Mouse (Mus musculus) forebrain, postnatal 0 days (tissue): ENCODE data around the gene Apc2. TPM values are rescaled to one million over a fixed set of nuclear protein-coding genes. Genes with fewer than 3 reads are reported as not detected.

Source experiments
- ATAC-seq: fragments of 200-750 bp; cut with Nextera tagmentation; 2 replicates; pipeline ENCODE4 v1.8.0; 2017; ENCODE audit warnings: mild to moderate bottlenecking, moderate library complexity
- DNase-seq: peaks from one replicate; pipeline ENCODE4 v3.0.0-alpha.2; 2015
- H3K27ac ChIP-seq: fragments of 300-500 bp; sonication (generic); 2 replicates; pipeline ENCODE4 v1.5.1; 2014; ENCODE audit warnings: low read depth, mild to moderate bottlenecking, antibody characterized with exemption, low read length, moderate library complexity, mixed read lengths
- H3K27me3 ChIP-seq: fragments of 300-500 bp; sonication (generic); 2 replicates; pipeline ENCODE4 v1.6.1; 2014; ENCODE audit warnings: mild to moderate bottlenecking, low read length, mixed read lengths; ENCODE audit not compliant: insufficient read depth
- H3K36me3 ChIP-seq: fragments of 300-500 bp; sonication (generic); 2 replicates; pipeline ENCODE4 v1.6.1; 2014; ENCODE audit warnings: mild to moderate bottlenecking, moderate library complexity; ENCODE audit not compliant: insufficient read depth
- H3K4me1 ChIP-seq: fragments of 300-500 bp; sonication (generic); 2 replicates; pipeline ENCODE4 v1.6.1; 2014; ENCODE audit warnings: antibody characterized with exemption; ENCODE audit not compliant: insufficient read depth
- H3K4me2 ChIP-seq: fragments of 300-500 bp; sonication (generic); 2 replicates; pipeline ENCODE4 v1.6.1; 2014; ENCODE audit warnings: low read depth, mild to moderate bottlenecking, moderate library complexity
- H3K4me3 ChIP-seq: fragments of 300-500 bp; sonication (generic); 2 replicates; pipeline ENCODE4 v1.5.1; 2014; ENCODE audit warnings: low read depth, low read length, mixed read lengths
- H3K9ac ChIP-seq: fragments of 300-500 bp; sonication (generic); 2 replicates; pipeline ENCODE4 v1.6.1; 2014; ENCODE audit warnings: mild to moderate bottlenecking
- H3K9me3 ChIP-seq: fragments of 300-500 bp; sonication (generic); 2 replicates; pipeline ENCODE4 v1.6.1; 2016; ENCODE audit warnings: low read length
- CTCF ChIP-seq: sonication (generic); IDR thresholded peaks from 2 replicates; pipeline ENCODE4 v1.5.1; 2016; ENCODE audit warnings: antibody characterized with exemption, control low read depth, low read depth
- WGBS: fragments of 180-500 bp; shearing (Covaris S2); extraction: QIAGEN DNeasy Blood & Tissue Kit; methylation state at CpG from one replicate; pipeline ENCODE4 v1.1.7; 2014; 5-methylcytosine and 5-hydroxymethylcytosine counted together
- polyA plus RNA-seq: library from polyadenylated mRNA; unstranded; fragments of >200 nt; fragmentation: Nextera tagmentation; extraction: Ambion mirVana; gene quantifications from 2 replicates; pipeline ENCODE4 v1.2.1, GENCODE M21; 2015
- total RNA-seq: library from RNA; depleted of rRNA; stranded (reverse); fragments of >200 nt; gene quantifications from 2 replicates; pipeline ENCODE4 v1.2.3, GENCODE M21; 2014

The Apc2 gene
- total and polyA plus RNA-seq, 2 experiments from 2014 or later = 112 to 328 TPM

DNA sequence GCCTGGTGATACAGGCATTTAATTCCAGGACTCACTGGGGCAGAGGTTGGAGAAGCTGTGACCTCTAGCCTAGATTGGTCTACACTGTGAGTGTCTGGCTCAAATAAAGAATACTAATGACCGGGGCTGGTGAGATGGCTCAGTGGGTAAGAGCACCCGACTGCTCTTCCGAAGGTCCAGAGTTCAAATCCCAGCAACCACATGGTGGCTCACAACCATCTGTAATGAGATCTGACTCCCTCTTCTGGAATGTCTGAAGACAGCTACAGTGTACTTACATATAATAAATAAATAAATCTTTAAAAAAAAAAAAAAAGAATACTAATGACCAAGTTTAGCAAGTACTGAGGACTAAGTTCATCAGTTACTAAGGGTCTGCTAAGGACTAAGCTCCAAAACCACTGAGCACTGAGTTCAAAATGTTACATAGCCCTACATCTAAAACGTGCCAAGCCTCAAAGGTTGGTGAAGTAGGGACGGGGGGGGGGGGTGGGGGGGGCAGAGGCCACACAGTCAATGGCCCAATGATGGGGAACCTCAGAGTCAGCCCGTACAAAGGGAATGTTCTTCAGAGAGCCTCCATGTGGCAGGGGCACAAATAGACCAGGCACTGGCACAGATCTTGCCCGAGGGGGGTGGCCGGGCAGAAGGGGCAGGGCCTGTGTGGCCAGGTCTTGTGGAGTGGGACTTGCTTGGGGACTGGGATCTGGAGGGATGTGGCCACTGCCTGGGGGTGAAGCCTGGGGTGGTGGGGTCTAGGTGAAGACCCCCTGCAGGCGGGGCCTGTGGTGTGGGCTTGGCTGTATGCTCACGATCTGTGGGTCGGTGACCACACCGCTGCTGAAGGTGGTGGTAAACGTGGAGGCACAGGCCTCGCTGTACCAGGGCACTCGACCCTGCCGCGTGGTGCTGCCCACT, 28.6 kb downstream of the Apc2 start:
- no peak for DNase-seq
- no peak overlapping the region for H3K9ac ChIP-seq
- no peaks in the 10 kb centered on the region for H3K27me3 ChIP-seq
- ATAC-seq = no peak
- peak overlapping the region; percentile 96 for H3K4me2 ChIP-seq
- TF ChIP-seq CTCF = no peak
- H3K27ac ChIP-seq = no peak overlapping the region
- H3K4me3 ChIP-seq = peak overlapping the region; percentile 45; the same call in 1 of the 2 replicates
- no peaks in the 10 kb centered on the region for H3K36me3 ChIP-seq
- peaks cover 7% of the 10 kb centered on the region for H3K4me1 ChIP-seq
- 77% methylated on average over 17 of the region's 17 CpGs for WGBS
- no peaks in the 10 kb centered on the region for H3K9me3 ChIP-seq

GRCm38 (mm10) chr10:80325045-80325444, 29.3 kb downstream of the Apc2 start:
- H3K4me1 ChIP-seq = peaks cover 5% of the 10 kb centered on the region
- no peaks in the 10 kb centered on the region for H3K27me3 ChIP-seq
- ATAC-seq (no peak), DNase-seq (no peak)
- H3K27ac ChIP-seq = no peak overlapping the region
- H3K9ac ChIP-seq = no peak overlapping the region
- H3K4me3 ChIP-seq = no peak overlapping the region
- no peak for TF ChIP-seq CTCF
- H3K4me2 ChIP-seq = no peak overlapping the region
- no peaks in the 10 kb centered on the region for H3K9me3 ChIP-seq
- H3K36me3 ChIP-seq = no peaks in the 10 kb centered on the region
- WGBS = 84% methylated on average over 21 of the region's 21 CpGs

DNA sequence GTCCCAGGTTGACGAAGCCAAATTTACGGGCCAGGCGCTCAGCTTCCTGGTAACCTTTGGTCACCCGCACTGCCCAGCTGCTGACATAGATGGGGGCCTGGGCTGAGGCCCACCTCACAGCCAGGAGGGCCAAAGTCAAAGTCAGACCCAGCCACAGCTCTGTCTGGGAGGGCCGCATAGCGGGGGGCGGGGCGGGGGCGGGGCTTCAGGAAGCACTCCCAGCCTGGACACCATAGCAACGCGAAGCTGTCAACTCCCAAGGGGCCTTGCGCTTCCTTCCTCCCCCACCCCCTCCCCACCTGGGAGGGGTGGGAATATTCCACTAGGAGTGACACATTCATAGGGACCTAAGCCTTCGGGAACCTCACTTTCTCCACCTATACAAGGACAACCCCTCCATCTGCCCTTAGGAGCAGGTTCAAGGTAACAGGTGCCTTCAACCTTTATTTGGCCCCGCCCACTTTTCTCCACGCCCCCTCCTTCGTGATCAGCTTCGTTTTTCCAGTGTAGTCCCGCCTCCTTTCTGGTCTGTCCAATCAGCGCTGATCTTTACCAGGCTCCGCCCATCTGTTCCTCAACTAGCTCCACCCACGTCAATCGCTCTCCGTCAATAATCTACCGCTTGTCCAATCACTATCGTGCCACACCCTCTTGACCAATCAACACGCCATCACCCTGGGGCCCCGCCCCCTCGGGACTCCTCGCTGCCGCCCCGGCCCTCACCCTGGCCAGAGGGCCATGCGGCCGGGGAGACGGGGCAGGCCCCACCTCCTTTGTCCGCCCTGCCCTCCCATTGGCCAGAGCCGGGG, 33.7 kb downstream of the Apc2 start, which contains the start of the genes Pcsk4 and Reep6:
Gene Pcsk4, minus strand, starts transcription at position 226 of the 809 bp plus-strand sequence.
Gene Reep6, plus strand, starts transcription at position 681 of the 809 bp plus-strand sequence.
- H3K27me3 ChIP-seq = 0 out of 2 replicates have a peak, but pooled peaks cover 5% of the 10 kb centered on the region
- TF ChIP-seq CTCF = no peak
- ATAC-seq (peak; percentile 93), DNase-seq (peak; percentile 96)
- no peaks in the 10 kb centered on the region for H3K9me3 ChIP-seq
- 5% methylated on average over 31 of the region's 36 CpGs for WGBS
- H3K9ac ChIP-seq = peak within 1 kb of the TSS; percentile 47
- no peaks in the 10 kb centered on the region for H3K36me3 ChIP-seq
- peak within 1 kb of the TSS; percentile 54 for H3K4me3 ChIP-seq
- H3K27ac ChIP-seq = no peak within 1 kb of the TSS
- peak within 1 kb of the TSS; percentile 90 for H3K4me2 ChIP-seq
- peaks cover 11% of the 10 kb centered on the region for H3K4me1 ChIP-seq

GRCm38 (mm10) chr10:80330084-80330483, 34.3 kb downstream of the Apc2 start:
- ATAC-seq (no peak), DNase-seq (no peak)
- no peak overlapping the region for H3K27ac ChIP-seq
- H3K36me3 ChIP-seq = no peaks in the 10 kb centered on the region
- H3K4me2 ChIP-seq = peak overlapping the region; percentile 90
- H3K9ac ChIP-seq = peak overlapping the region; percentile 47
- peaks cover 11% of the 10 kb centered on the region for H3K4me1 ChIP-seq
- WGBS = under 1% methylated on average over 37 of the region's 41 CpGs
- TF ChIP-seq CTCF = no peak
- H3K27me3 ChIP-seq = 0 out of 2 replicates have a peak, but pooled peaks cover 5% of the 10 kb centered on the region
- H3K4me3 ChIP-seq = peak overlapping the region; percentile 54
- H3K9me3 ChIP-seq = no peaks in the 10 kb centered on the region

GRCm38 (mm10) chr10:80330888-80331287, 35.1 kb downstream of the Apc2 start:
- Histone ChIP-seq H3K9ac (peak overlapping the region; percentile 47; the same call in 1 of the 2 replicates), H3K9me3 (no peaks in the 10 kb centered on the region), H3K27ac (no peak overlapping the region), H3K4me3 (no peak overlapping the region; the same call in 1 of the 2 replicates), H3K36me3 (no peaks in the 10 kb centered on the region), H3K4me1 (peaks cover 11% of the 10 kb centered on the region), H3K27me3 (0 out of 2 replicates have a peak, but pooled peaks cover 5% of the 10 kb centered on the region), H3K4me2 (peak overlapping the region; percentile 90)
- WGBS = 80% methylated on average over 2 of the region's 2 CpGs
- TF ChIP-seq CTCF = no peak
- ATAC-seq (no peak), DNase-seq (no peak)

DNA sequence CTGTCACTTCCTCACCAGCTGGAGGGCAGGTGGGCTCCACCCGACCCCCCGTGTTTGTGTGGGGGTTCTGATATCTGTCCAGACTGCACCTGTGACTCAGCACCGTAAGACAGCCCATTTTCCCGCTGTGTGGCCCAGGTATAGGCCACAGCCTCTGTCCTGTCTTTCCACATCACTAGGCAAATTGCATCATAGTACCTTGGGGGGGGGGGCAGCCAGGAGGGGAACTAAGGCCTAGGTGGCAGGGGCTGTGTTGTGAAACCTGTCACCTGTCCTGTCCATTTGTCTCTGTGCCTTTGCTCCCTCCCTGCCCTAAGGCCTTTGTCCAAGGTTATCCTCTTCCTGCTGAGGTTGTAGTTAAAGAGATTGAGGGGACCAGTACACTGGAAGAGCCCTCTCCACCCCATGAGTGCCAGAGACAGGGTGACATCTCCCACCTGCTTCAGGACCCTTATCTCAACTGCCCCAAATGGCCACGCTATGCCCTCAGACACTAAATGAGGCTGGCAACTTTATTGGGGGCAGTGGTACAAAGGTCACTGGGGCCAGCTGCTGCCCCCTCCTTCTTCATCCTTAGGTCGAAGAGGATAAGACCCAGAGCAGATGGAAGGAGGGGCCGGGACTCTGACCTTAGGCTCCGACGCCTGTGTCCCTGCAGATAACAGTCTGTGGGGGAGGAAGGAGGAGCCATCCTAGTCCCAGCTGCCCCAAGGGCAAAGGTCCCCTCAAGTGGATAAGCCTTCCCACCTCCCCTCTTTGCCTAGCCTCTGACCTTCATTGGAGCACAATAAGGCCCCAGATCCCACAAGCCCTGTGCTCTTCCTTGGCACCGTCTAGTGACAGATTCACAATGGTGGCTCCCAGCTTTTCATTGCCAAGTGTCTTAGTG, 36.1 kb downstream of the Apc2 start:
- no peak for TF ChIP-seq CTCF
- no peak overlapping the region for H3K27ac ChIP-seq
- DNase-seq = no peak

More for the DNA sequence above, 36.1 kb downstream of the Apc2 start:
- H3K4me3 ChIP-seq = no peak overlapping the region
- H3K4me2 ChIP-seq = no peak overlapping the region
- 84% methylated on average over 10 of the region's 10 CpGs for WGBS
- H3K9ac ChIP-seq = no peak overlapping the region
- no peaks in the 10 kb centered on the region for H3K36me3 ChIP-seq
- H3K9me3 ChIP-seq = no peaks in the 10 kb centered on the region
- ATAC-seq = no peak
- 0 out of 2 replicates have a peak, but pooled peaks cover 5% of the 10 kb centered on the region for H3K27me3 ChIP-seq
- H3K4me1 ChIP-seq = peaks cover 11% of the 10 kb centered on the region
